Mouse (Mus musculus) thymus, postnatal 10 days (tissue): ENCODE measurements around the gene Chst15.

ENCODE experiments used
- DNase-seq, 2 experiments: peaks; one replicate each; pipeline ENCODE4 v3.0.0; 2021; ENCODE audit warnings: low spot score in 2 of 2

Gene Chst15

DNA sequence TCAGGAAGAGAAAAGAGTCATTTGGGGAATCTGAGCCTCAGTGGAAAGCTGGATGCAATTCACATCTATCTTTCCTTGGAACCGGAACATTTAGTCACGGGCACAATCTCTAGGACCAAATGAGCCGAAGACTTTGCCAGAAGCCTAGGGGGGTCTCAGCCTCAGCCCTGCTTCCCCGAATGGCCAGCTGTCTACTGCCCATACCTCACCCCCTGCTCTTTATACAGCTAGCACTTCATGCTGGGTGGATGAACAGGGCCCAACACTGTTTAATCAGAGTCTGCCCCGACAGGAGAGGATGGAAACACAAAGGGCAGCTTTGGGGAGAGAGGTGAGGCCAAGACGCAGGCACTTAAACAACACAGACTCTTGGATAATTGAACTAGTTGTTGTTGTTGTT is 53.8 kb downstream of the Chst15 start:
- DNase-seq, result no peak

DNA sequence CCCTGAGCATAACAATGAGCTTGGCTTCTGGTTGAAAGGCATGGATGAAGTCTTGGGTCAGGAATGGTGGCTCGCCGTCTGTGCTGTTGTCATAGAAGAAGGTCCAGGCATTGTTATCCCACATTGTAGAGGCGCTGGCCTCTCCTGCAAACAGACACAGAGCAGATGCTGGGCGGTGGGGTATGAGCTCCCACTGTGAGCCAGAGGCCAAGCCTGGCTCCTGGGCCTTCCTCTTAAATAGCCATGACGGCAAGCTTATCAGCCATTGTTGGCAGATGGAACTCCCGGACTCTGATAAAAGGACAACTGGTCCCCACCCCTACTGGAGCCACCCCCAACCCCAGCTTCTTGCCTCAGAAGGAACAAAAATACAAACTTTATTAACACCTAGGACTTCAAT is 54.3 kb downstream of the Chst15 start:
- no peak for DNase-seq

DNA sequence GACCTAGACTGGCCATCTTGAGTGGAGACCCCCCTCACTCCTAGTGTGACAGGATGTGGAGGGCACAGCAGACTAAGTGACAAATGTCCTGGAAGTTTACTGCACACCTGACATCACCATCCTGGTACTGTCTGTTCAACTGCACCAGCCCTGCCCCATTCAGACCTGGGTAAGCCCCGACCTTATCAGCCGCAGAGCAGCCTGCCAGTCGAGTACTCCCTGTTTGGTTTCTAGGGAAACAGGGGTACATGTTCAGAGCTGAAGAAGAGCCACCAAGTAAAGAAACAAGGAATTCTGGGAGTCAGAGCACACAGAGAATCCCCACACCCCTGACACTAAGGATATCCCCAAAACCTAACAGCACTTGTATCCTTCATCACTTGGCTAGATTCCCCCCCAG is 55.1 kb downstream of the Chst15 start:
- no peak for DNase-seq

DNA sequence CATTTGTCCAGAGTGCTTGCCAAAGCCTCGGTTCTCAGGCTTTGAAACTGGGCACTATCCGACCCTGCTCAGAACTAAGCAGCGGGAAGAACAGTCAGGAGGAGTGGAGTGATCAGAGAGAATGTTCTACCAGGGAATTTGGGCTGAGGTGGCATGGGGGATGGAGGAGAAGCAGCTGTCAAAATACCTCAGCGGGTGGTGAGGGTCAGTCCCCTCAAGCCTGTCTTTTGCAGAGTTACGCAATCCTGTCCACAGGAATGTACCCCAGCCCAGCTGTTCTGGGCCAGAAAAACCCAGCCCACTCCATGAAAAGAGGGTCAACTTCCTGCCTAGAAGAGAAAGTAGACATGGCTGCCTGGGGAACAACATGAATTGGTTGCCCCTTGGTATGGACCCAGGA is 56.4 kb downstream of the Chst15 start:
- DNase-seq, result no peak

DNA sequence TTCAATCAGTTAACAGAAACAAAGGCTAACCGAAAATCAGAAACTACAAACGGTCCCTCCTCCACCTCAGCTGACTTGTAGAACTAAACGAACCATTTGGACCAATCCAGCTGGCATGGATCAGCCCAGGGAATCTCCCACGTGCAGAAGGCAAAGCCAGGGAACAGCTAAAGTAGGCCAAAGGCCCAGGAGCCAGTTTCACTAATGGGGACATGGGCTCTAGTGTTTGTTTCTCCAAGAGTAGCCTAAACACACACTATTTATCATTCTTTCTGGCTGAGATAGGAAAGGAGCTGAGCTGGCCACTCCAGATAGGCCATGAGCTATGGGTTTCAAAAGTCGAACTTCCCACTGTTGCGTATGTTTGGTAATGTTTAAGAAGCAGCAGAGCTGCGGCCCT is 58.2 kb downstream of the Chst15 start:
- DNase-seq, result no peak

DNA sequence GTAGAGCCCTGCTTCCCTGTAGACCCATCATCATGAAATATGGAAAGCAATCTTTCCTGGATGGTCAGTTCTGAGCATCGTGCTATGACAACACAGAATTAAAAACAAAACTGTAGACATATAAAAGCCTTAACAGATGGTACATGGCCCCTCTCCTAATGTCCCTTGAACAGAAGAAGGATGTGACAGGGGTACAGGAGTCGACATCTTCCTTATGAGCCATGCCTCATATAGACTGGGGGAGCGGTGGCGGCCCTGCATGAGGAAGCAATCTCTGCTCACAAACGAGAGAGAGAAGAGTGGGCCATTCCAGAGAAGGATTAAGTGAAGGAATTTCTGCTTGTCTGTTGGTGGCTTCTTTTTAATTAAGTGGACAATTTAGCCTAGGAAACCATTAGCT is 58.8 kb downstream of the Chst15 start:
- no peak for DNase-seq

DNA sequence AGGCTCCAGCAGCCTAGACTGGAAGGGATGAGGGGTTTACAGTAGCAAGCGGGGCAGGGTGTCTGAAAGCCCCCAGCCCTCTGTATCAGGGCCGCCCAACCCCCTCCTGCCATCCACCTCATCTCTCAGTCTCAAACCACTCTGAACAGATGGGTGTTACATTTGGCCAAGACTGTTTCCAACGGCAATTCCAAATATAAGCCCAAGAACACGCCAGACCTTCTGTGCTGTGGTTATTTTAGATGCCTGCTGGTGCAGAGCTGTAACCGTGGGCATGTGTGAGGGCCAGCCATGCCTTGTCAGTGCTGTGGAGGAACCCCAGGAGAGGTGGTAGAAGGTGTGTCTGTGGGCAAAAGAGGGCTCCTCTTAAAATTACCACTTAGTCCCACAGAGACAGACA is 63.5 kb downstream of the Chst15 start:
- DNase-seq, result no peak

DNA sequence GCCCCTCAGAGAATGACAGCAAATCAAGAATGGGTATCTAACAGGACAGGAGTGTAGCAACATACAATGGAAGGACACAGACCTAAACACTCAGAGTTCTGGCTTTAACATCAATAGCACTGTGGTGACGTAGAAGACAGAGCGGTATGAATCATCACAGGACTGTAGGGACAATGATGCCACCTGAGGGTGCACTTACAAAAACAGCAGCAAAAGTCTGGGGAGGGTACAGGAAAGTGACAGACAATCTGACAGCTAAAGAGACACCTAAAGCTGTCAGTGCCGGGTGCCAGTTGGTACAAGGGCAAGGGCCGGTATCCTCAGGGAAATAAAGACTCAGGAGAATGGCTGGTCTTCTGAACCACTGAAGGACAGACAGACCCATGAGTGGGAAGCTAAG is 64.0 kb downstream of the Chst15 start:
- DNase-seq, result no peak

DNA sequence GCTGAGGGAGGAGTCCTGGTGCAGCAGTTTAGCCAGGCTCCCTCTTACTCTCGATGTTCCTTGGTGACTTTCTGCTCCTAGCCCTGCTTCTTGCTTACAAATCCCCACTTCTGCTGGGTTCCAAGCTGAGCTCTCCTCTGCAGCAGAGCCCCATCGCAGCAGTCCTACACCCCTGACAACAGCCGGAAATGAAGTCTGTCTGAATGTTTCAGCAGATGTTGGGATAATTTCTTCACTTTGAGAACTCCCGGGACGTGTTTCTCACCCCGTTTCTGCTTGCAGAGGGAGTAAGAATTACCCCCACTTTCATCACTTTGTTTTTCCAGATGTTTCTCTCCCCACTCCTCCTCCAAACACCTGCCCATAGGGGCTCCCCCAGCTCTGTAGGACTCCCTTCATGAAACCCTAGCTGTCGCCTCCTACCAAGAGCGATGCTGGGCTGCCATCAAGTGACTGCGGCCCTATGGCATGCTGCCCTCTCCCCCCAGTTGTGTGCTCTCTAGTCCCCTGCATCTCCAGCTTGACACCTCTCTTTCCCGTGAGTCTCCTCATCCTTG is 67.4 kb downstream of the Chst15 start:
- no peak for DNase-seq

DNA sequence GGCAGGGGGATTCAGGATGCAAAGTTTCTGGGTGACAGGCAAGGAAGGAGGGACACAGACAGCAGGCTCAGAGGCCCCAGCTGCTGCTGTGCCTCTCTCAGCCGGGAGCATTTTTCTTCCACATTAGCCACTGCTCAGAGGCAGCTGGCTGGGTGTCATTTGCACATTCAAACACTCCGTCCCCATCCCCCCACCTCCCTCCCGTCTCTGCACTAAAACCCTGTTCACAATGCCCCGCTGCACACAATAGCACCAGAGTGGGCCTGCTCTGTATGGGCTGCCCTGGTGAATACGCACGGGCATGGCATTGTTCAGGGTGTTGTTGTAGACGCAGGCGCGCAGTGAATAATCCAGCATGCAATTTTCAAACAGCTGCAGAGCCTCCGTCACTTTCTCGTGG is 69.5 kb downstream of the Chst15 start:
- DNase-seq, result no peak

DNA sequence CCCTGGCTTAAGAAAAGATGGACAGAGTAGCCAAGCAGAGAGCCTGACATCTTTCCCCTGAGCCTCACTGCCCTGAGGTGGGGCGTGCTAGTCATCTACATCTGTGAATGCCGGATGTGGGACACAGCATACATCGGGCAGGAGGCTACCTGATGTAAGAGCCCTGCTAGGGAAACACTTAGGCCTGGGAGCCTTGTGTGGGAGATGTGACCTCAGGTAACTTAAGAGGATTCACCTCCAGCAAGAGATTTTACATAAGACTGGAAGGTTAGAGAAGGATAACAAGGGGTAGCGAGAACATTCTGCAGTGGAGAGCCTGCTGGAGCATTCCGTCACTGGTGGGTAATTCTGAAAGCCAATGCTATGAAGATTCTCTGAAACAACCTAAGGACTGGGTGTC is 69.9 kb downstream of the Chst15 start:
- DNase-seq, result no peak

DNA sequence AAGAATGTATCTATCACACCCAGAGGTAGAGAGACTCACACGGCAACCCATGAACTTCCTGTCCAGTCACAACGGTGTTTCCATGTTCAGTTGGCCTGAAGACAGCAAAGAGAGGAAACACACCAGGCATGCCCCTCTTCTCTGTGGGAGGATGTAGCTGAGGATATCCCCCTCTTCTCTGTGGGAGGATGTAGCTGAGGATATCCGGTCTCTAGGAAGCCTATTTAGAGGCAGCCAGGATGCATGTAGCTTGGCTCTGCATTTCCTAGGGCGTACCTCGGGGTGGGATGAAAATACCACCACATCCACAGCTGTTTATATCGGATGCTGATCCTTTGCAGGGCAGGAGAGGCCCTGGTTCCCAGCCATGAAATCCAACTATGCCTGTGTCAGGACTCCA is 71.3 kb downstream of the Chst15 start:
- DNase-seq, result no peak

DNA sequence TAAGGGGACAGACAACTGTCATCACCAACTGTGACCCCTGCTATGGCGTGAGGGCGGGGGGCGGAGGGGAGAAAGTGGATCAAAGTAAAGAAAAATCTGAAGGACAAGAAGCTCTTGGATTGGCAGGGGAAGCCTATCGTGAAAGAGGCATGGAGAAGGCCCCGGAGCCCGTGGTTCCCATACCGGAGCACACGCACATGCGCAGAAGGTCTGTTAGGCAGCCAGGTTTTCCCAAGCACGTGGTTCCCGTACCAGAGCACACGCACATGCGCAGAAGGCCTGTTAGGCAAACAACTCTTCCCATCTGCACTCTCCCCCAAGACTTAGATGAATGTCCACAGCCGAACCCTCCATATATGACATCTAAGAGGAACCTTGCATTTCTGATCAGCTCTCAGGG is 72.4 kb downstream of the Chst15 start:
- DNase-seq, result no peak

DNA sequence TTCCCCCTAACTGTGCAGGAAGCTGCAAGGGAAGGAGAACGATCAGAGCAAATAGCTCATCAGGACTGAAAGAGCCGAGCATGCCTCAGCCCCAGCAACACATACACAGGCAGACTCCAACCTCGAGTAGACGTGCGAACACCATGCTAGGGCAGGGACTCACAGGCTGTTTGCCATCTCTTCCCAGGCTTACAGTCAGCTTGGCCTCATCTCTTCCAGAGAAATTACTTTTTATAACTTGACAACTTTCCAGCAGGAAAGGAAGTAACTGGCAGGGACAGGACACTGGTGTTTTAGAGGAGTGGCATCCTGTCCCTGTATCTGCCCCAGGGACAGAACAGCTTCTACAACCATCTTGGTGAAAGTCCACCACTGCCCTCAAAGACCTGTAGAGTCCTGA is 73.8 kb downstream of the Chst15 start:
- DNase-seq, result no peak

DNA sequence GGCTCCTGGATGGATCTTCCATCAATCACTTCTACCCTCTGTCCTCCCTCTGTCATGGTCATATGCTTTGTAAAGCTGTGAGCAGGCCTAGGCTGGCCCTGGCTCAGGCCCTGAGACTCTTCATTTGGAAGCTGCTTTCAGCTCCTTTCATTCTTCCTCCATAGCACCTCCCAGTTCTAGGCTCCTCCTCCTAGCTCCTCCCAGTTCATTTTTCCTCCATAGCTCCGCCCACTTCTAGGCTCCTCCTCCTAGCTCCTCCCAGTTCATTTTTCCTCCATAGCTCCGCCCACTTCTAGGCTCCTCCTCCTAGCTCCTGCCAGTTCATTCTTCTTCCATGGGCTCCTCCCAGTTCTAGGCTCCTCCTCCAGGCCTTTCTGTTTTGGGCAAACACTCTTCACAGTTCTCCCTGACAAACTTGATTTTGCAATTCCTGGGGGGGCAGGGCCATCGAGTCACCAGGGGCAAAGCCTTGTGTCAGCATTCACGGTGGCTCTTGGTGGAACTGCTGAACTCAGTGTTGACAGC is 74.3 kb downstream of the Chst15 start:
- DNase-seq, result no peak

DNA sequence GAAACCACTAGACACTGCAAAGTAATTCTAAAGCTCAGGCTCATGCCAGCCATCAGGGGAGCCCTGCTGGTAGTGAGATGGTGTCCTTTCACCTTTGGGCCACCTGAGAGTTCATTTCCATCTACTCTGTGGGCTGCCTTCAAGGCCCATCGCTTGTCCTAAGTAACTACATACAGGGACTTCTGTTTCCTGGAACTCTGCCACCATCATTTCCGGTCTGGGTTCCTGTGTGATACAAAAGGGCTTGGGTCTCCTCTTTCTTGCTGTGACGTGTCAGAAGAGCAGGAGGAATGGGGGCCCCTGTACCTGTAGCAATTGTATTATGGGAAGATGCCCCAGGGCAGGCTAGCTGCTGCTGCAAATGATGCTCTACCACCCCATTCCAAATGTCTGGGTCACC is 78.1 kb downstream of the Chst15 start:
- no peak for DNase-seq

DNA sequence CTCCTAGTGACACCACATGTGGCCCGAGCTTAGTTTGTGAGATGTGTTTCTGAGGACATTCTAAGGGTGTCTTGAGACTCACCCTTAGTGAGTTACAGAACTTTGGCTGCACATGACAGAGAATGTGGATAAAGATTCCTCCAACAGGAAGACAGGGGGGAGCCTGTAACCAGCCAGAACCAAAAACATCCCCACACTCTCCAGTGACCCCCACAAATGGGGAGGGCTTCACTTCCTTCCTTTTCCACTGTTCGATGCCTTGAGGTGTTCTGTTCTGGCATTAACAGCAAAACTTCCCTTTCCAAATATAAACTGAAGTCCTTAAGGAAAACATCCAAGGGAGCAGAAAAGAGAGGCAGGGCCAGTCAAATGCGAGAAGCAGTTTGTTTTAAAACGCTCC is 79.8 kb downstream of the Chst15 start:
- no peak for DNase-seq

DNA sequence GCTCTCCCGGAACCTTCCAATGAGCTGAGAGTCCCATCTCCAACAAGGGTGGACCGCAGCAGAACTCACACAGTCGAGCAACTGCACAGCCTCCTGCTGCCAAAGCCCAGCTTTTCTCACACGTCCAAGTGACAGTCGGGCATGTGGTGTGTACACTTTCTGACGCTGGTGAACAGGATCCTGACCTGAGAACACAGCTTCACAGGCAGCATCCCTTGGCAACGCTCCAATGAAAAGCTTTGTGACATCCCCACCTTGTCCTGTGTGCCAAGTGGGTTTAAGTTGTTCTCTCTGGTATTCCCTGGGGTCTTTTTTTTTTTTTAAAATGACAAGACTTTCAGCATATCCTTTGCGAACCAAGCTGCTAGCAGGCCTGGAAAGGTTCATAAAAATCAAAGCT is 80.2 kb downstream of the Chst15 start:
- no peak for DNase-seq

DNA sequence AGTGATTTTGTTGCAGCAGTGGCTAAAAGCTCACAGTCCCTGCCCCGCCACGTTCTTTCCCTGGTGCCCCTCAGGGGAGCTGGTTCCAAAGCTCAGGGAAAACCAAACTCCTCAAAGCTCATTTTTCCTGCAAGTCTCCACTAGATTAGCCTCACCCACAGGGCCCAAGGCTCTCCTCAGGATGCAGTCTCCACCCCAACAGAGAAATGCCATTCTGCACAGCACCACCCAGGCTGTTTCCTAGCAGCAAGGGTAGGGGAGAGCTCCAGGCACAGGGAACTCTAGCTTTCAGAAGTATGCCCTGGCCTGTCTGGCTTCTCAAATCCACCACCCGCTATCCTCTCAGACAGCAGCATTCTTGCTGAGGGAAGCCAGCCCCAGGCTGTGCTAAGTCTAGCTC is 82.8 kb downstream of the Chst15 start:
- no peak for DNase-seq

DNA sequence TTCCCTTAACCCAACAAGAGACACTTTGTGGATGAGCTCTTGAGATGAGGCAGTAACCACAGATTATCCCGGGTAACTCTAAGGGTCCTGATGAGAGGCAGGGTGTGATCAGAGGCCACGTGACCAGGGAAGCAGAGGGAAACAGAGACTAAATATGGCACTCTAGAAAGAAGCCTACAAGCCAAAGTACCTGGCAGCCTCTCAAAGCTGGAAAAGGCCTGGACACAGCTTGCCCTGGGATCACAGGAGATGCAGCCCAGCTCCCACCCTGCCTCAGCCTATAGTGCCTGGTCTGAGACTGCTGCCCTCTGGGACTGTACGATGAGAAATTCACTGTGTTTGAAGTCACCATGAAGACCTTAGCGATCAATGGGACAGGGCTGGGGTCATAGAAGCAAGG is 83.3 kb downstream of the Chst15 start:
- no peak for DNase-seq

DNA sequence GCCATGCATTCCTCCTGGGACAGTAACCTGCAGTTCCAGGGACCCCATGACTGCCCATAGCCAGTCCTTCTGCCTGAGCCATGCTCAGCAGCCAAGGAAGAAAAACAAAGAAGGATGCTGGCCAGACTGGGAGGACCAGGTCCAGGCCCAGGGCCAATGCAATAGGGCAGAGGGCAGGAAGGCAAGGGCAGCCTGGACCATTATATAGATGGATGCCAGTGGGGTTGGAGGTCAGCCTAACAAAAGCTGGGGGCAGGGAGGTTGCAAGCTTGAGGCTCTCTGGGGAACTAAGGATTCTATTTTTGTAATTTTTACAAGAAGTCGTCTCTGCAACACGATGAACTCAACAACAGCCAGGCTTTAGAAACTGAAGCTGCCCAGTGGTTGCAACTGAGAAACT is 84.1 kb downstream of the Chst15 start:
- DNase-seq, result no peak

DNA sequence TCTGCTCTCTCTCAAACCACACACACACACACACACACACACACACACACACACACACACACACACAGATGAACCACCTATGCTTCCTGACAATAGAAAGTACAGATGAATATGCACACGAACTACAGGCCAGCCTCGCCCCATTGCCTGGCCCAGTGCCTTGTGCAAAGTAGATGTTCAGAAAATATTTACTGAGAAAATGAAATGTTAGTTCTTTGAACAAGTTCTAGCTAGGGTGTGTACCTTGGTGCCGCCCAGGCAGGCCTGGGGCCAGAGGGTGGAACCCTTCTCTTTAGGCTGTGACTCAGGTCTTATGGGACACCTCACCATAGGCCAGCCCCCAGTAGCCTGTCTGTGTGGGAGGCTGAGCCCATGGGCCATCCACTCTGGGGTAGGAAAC is 85.6 kb downstream of the Chst15 start:
- no peak for DNase-seq

DNA sequence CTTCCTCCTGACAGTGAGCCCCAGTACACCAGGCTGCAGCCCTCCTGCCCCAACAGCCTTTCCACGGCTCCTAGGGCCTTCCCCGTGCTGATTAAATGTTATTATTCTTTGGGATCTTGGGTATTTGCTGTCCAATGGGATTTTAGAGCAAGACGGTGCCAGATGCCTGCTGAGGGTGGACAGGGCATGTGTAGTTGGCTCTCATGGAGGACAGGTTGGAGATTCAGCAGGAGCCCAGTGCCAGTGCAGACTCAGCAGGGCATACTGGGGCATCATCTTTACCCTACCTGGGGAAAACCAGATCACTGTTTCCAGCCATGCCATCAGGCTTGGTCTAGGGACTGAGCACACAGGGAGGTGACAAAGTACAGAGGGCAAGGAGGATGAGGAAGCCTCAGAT is 86.1 kb downstream of the Chst15 start:
- DNase-seq, result no peak

DNA sequence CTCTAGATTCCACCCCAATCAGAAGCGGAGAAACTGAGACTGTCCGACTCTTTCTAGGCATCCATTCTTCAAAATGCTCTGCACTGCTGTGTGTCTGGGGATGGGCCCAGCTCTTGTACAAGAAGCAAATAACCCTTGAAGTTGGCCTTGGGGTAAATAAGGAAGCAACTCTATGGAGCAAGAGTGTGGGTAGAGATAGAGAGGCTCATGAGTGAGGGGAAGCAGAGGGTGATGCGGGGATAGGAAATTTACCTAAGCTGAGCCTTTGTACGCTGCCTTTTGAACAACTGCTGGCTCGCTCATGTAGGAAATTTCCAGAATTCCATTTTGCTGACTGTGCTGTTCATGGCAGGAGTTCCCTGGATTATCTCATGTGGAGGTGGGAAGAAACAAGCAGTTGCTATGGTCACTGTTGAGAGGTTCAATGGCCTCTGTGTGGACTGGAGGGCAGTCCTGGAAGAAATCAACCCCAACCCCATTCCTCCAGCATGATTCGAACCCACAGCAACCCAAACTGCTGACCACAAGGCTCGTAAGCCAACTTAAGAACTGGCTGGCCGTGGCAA is 89.9 kb downstream of the Chst15 start:
- DNase-seq, result no peak
